Mouse (Mus musculus) lung, embryonic 14.5 days (tissue): ENCODE results near the gene Ass1. TPM values are rescaled to one million over a fixed set of nuclear protein-coding genes. Genes with fewer than 3 reads are reported as not detected.
A peak's percentile ranks its signal among the peaks of the same experiment; 100 is the strongest.

ENCODE experiments used
- ATAC-seq: fragments of 200-750 bp; cut with Nextera tagmentation; 2 replicates; pipeline ENCODE4 v1.8.0; 2017; ENCODE audit warnings: mild to moderate bottlenecking, moderate TSS enrichment, moderate library complexity; ENCODE audit not compliant: insufficient read depth
- DNase-seq: peaks from one replicate; pipeline ENCODE4 v3.0.0-alpha.2; 2015
- H3K27ac ChIP-seq: fragments of 300-500 bp; sonication (generic); 2 replicates; pipeline ENCODE4 v1.5.1; 2014; ENCODE audit warnings: low read depth, mild to moderate bottlenecking, moderate library complexity
- H3K27me3 ChIP-seq: fragments of 300-500 bp; sonication (generic); 2 replicates; pipeline ENCODE4 v1.6.1; 2014; ENCODE audit warnings: low read length, control low read depth; ENCODE audit not compliant: insufficient read depth
- H3K36me3 ChIP-seq: fragments of 300-500 bp; sonication (generic); 2 replicates; pipeline ENCODE4 v1.6.1; 2014; ENCODE audit warnings: control low read depth; ENCODE audit not compliant: insufficient read depth
- H3K4me1 ChIP-seq: fragments of 300-500 bp; sonication (generic); 2 replicates; pipeline ENCODE4 v1.6.1; 2014; ENCODE audit warnings: antibody characterized with exemption, control low read depth; ENCODE audit not compliant: insufficient read depth
- H3K4me2 ChIP-seq: fragments of 300-500 bp; sonication (generic); 2 replicates; pipeline ENCODE4 v1.6.1; 2014; ENCODE audit warnings: mild to moderate bottlenecking
- H3K4me3 ChIP-seq: fragments of 300-500 bp; sonication (generic); 2 replicates; pipeline ENCODE4 v1.5.1; 2014; ENCODE audit warnings: low read depth, low read length
- H3K9ac ChIP-seq: fragments of 300-500 bp; sonication (generic); 2 replicates; pipeline ENCODE4 v1.6.1; 2014
- H3K9me3 ChIP-seq: fragments of 300-500 bp; sonication (generic); 2 replicates; pipeline ENCODE4 v1.6.1; 2016; ENCODE audit warnings: low read depth, low read length, control low read depth
- CTCF ChIP-seq: IDR thresholded peaks from 2 replicates; pipeline ENCODE4 v1.5.1; 2016; ENCODE audit warnings: antibody characterized with exemption, low read depth
- WGBS: fragments of 180-500 bp; shearing (Covaris S2); extraction: QIAGEN DNeasy Blood & Tissue Kit; methylation state at CpG from one replicate; pipeline ENCODE4 v1.1.7; 2014; 5-methylcytosine and 5-hydroxymethylcytosine counted together
- polyA plus RNA-seq: library from polyadenylated mRNA; unstranded; fragments of >200 nt; fragmentation: Nextera tagmentation; extraction: Ambion mirVana; gene quantifications from 2 replicates; pipeline ENCODE4 v1.2.1, GENCODE M21; 2014

Gene Ass1
- polyA plus RNA-seq, 1 experiment from 2014 or later, result 9.1 TPM

DNA sequence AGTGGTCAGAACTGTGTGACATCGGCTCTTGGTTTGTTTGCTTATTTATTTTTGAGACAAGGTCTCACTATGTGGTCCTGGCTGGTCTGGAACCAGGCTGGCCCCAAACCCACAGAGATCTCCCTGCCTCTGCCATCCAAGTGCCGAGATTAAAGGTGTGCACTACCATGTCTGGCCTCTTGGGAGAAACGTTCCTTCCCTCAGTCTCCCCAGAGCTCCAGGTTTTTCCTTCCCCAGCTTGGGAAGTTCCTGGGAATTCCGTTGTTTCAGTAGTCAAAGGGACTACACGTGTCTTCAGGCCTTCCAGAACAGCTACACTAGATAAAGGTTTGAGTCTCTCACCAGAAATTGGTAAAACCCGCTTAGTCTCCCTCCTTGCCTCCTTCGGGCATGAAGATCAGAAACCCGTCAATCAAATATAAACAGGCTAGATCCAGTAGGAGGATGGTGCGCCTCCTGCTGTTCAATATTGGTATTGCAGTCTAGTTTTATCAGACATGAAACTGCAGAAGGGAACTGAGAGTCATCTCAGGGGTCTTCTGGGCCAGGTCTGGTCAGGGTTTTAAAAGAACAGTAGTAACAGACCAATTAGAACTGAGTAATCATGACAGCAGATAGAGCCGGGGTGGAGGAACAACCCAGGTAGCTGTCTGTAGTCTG lies 2.5 kb downstream of the Ass1 start:
- 0 out of 2 replicates have a peak, but pooled peaks cover 5% of the 10 kb centered on the region for H3K4me1 ChIP-seq
- DNase-seq (peak; percentile 75), ATAC-seq (no peak)
- peak; percentile 82 for TF ChIP-seq CTCF
- H3K9me3 ChIP-seq, result no peaks in the 10 kb centered on the region
- H3K4me2 ChIP-seq, result no peak overlapping the region
- H3K27ac ChIP-seq, result no peak overlapping the region
- WGBS, result 43% methylated on average over 10 of the region's 10 CpGs
- no peaks in the 10 kb centered on the region for H3K36me3 ChIP-seq
- no peak overlapping the region for H3K9ac ChIP-seq
- H3K27me3 ChIP-seq, result peaks cover 33% of the 10 kb centered on the region
- H3K4me3 ChIP-seq, result no peak overlapping the region

DNA sequence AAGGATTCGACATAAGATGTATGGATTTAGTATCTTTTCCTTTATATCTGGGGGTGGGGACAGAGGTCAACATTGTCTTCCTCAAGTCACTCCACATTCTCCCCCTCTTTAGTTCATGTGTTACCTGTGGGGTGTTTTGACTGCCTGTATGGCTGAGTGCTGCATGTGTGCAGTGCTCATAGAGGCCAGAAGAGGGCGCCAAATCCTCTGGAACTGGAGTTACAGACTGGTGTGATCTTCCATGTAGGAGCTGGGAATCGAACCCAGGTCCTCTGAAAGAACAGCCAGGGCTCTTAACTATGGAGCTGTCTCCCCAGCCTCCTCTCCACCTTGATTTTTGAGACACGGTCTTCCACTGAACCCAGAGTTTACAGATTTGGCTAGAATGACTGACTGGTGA lies 3.9 kb downstream of the Ass1 start:
- 0 out of 2 replicates have a peak, but pooled peaks cover 5% of the 10 kb centered on the region for H3K4me1 ChIP-seq
- no peak overlapping the region for H3K4me2 ChIP-seq
- peaks cover 28% of the 10 kb centered on the region for H3K27me3 ChIP-seq
- DNase-seq (peak; percentile 29), ATAC-seq (no peak)
- WGBS, result 67% methylated on average over 4 of the region's 4 CpGs
- peak; percentile 62 for TF ChIP-seq CTCF
- H3K36me3 ChIP-seq, result no peaks in the 10 kb centered on the region
- no peak overlapping the region for H3K4me3 ChIP-seq
- H3K27ac ChIP-seq, result no peak overlapping the region
- no peak overlapping the region for H3K9ac ChIP-seq
- no peaks in the 10 kb centered on the region for H3K9me3 ChIP-seq

DNA sequence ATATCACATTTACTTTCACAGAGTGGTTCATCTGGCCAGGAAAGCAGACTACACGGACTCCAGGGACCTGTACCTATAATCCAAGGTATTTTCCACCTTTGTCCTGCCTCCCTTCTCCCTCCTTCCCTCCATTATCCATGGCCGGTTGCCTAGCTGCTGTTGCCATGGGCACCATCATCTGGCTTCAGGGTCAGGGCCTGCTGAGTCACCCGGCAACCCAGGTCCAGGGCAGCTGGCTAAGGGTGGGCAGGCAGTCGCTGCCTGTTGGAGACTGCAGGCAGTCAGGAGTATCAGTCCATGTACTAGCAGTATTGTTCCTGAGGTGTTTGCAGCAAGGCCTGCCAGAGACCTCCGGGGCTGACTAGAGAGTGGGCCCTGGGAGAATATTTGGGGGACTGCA lies 4.7 kb downstream of the Ass1 start:
- Histone ChIP-seq H3K4me2 (no peak overlapping the region), H3K4me1 (0 out of 2 replicates have a peak, but pooled peaks cover 5% of the 10 kb centered on the region), H3K9ac (no peak overlapping the region), H3K9me3 (no peaks in the 10 kb centered on the region), H3K27ac (no peak overlapping the region), H3K36me3 (no peaks in the 10 kb centered on the region), H3K4me3 (no peak overlapping the region), H3K27me3 (peaks cover 20% of the 10 kb centered on the region)
- ATAC-seq, result no peak
- 63% methylated on average over 5 of the region's 5 CpGs for WGBS
- no peak for DNase-seq
- no peak for TF ChIP-seq CTCF

DNA sequence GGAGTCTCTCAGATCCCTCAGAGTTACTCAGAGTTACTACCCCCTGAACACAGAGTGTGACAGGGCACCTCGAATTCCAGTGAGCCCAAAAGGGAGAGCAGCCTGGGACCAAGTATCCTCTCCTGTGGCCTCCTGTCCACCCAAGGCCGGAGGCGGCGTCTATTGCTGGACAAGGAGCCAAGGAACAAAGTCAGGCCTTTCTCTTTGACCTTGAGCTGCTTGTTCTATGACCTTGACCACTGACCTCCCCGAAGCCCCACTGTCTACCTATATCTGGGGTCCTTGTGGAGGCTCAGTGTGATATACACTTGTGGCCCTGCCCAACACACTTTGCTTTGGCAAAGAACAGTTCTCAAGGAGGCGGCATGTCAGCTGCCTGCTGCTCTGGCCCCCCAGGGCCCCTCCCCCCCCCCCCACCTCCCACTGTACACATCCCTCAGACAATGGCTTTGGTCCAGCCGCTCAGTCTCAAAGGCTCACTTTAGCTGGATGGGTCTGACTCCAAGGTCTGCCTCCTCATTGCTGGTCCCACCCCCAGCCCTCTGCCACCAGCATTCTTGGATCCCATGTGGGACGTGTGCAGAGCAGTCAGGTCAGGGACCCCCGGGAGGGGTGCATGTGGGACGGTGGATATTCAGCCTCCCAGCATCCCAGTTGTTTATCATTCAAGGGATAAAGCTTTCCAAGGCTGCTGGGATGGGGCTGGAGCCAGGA lies 6.3 kb downstream of the Ass1 start:
- no peak for ATAC-seq
- H3K36me3 ChIP-seq, result no peaks in the 10 kb centered on the region
- H3K4me3 ChIP-seq, result no peak overlapping the region
- H3K27ac ChIP-seq, result no peak overlapping the region
- peak; percentile 21 for DNase-seq
- no peaks in the 10 kb centered on the region for H3K4me1 ChIP-seq
- H3K9ac ChIP-seq, result no peak overlapping the region
- H3K4me2 ChIP-seq, result no peak overlapping the region
- 0 out of 2 replicates have a peak, but pooled peaks cover 6% of the 10 kb centered on the region for H3K27me3 ChIP-seq
- WGBS, result 59% methylated on average over 10 of the region's 10 CpGs
- no peaks in the 10 kb centered on the region for H3K9me3 ChIP-seq
- no peak for TF ChIP-seq CTCF

DNA sequence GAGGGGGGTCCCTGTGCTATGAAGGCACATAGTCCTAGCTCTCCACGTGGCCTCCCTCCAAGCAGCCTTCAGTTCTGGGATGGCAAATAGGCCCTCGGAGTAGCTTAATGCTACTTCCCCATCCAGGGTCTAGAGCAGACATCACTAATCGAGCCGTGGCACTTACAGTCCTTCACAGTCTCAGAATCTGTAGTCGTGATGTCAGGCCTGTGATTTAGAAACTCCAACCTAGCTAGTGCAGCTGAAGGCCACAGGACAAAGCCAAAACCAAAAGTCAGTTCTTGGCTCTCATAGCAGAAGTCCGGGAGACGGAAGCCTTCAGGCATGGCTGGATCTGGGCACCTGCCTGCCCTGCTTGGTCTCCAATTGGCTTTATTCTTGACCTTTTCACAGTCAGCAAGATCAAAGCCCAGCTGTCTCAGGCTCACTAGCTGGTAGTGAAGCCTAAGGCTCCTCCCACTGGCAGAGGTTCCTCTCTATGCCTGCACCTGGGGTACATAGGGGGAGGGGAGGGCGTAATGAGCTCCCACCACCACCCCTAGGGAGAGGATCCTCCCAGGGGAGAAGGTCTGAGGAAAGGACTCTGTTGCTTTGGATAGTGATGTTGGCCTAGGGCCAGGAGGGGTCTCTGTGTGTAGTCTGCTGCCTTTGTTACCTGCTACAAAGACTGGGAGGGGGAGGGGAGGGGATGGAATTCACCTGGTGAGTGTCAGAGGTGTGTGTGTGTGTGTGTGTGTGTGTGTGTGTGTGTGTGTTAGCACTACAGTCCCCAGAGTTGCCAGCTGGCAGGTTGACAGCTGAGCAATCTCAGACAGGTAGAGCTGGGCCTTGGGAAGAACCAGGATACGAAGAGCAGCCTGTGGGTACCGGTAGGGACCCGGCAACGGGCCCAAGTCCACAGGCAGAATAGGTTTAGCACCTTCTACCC lies 7.5 kb downstream of the Ass1 start:
- H3K9me3 ChIP-seq, result no peaks in the 10 kb centered on the region
- H3K36me3 ChIP-seq, result no peaks in the 10 kb centered on the region
- H3K4me2 ChIP-seq, result no peak overlapping the region
- no peak for TF ChIP-seq CTCF
- no peak for ATAC-seq
- H3K27ac ChIP-seq, result no peak overlapping the region
- H3K27me3 ChIP-seq, result no peaks in the 10 kb centered on the region
- H3K9ac ChIP-seq, result no peak overlapping the region
- no peaks in the 10 kb centered on the region for H3K4me1 ChIP-seq
- DNase-seq, result no peak
- H3K4me3 ChIP-seq, result no peak overlapping the region
- WGBS, result 67% methylated on average over 12 of the region's 12 CpGs

DNA sequence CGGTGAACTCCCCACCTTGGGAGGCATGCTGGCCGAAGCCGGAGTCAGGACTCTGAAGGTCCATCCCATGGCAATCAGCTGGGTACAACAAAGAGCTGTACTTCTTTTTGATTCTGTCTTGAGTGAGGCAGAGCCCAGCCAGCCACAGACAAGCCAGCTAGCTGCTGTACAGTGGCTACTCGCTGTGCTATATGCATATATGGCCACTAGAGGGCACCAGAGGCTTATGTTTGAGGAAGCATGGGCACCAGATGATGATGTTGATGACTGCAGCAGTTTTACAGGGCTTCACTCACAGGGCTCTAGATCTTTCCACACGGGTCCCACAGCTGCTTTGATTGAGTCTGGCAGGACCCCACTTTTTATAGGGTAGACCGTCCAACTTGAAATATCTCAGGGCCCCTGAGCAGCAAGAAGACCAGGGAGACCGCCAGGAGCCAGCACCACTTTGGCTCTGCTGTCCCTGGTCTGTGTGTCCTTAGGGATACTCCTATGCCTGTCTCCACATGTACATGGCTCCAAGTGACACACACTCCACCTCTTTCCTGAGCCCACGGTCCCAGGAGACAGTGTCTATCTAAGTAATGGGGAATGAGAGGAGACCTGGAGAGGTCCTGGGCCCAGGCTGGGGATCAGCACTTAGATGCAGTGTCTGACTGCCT lies 13.0 kb downstream of the Ass1 start:
- WGBS, result 29% methylated on average over 8 of the region's 8 CpGs
- H3K27me3 ChIP-seq, result no peaks in the 10 kb centered on the region
- H3K27ac ChIP-seq, result no peak overlapping the region
- DNase-seq, result peak; percentile 97
- H3K36me3 ChIP-seq, result no peaks in the 10 kb centered on the region
- no peaks in the 10 kb centered on the region for H3K4me1 ChIP-seq
- no peak overlapping the region; the same call in 1 of the 2 replicates for H3K9ac ChIP-seq
- no peak overlapping the region for H3K4me2 ChIP-seq
- H3K4me3 ChIP-seq, result no peak overlapping the region
- TF ChIP-seq CTCF, result peak; percentile 99
- H3K9me3 ChIP-seq, result no peaks in the 10 kb centered on the region
- peak; percentile 78 for ATAC-seq
